In the genomic region with DNA sequence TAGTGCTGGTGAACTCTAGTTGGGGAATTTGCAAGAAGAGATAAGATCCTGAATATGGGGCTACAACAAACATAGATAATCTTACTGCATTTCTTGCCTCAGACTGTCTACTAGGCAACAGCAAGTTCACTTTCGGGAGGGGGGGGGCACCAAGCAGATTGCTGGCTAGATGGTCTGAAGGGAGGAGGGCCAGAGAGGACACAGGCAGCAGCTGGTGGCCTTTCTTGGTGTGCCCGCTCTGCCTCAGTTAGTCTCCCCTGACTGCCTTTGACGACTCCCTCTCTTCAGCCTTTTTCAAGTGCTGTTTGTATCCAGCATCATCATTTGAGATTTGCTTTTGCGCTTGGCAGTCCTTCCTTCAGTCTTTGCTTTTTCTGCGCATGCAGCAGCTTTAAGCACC, we compare ENCODE assay signal across 18 mouse cellular contexts.
A peak's percentile ranks its signal among the peaks of the same experiment; 100 is the strongest.
DNase-seq lines count a peak whose midpoint lies in the region; ATAC-seq and TF ChIP-seq lines count a peak whose summit lies in the region.
"Had no signal": no experiment of that assay in that cellular context is flagged by ENCODE, and none has a peak within 500 bp of the region (broad histone marks: within the 10 kb centered on the region; RNA-seq: fewer than 3 reads in every experiment).

No protein-coding gene starts in this region.

- no peak for DNase-seq in forebrain, embryonic 11.5 days (ENCODE audit: low spot score)
- DNase-seq in kidney, postnatal 0 days (ENCODE audit: low spot score): peak; percentile 50
- DNase-seq in kidney, postnatal 4 days: no peak
- DNase-seq in yolk sac, embryonic 10.5 days (ENCODE audit: low spot score): peak; percentile 15
- DNase-seq in ovary, postnatal 10 days (ENCODE audit: low spot score): no peak
- DNase-seq: adrenal gland, postnatal 25 days; cerebellum, adult 9-10 months; gastrocnemius, postnatal 36 days; kidney, postnatal 10 days; lung, postnatal 4 days; thymus, adult 18-20 months; thymus, postnatal 36 days had no signal

- H3K4me2 ChIP-seq in forebrain, embryonic 13.5 days: 0 out of 2 replicates have a peak overlapping the region, but pooled peaks have one; percentile 4
- H3K4me2 ChIP-seq in forebrain, embryonic 11.5 days (ENCODE audit: low read depth, low read length, severe bottlenecking): no peak overlapping the region
- H3K4me2 ChIP-seq in kidney, postnatal 0 days (ENCODE audit: low read length): no peak overlapping the region
- H3K4me2 ChIP-seq in forebrain, embryonic 15.5 days (replicated peaks): no peak overlapping the region
- H3K4me2 ChIP-seq: stomach, embryonic 15.5 days had no signal

- H3K36me3 ChIP-seq in forebrain, embryonic 13.5 days (ENCODE audit: poor library complexity, severe bottlenecking): no peaks in the 10 kb centered on the region
- H3K36me3 ChIP-seq in forebrain, embryonic 11.5 days (ENCODE audit: control insufficient read depth, insufficient read depth, low read length): no peaks in the 10 kb centered on the region
- no peaks in the 10 kb centered on the region for H3K36me3 ChIP-seq in kidney, postnatal 0 days (ENCODE audit: insufficient read depth, low read length)
- H3K36me3 ChIP-seq in forebrain, embryonic 15.5 days: no peaks in the 10 kb centered on the region
- H3K36me3 ChIP-seq: stomach, embryonic 15.5 days had no signal

- H3K9ac ChIP-seq in forebrain, embryonic 13.5 days: peak overlapping the region; percentile 30; the same call in 1 of the 2 replicates
- H3K9ac ChIP-seq in forebrain, embryonic 11.5 days (ENCODE audit: low read length): no peak overlapping the region
- H3K9ac ChIP-seq in kidney, postnatal 0 days (ENCODE audit: low read depth, low read length): no peak overlapping the region
- H3K9ac ChIP-seq in forebrain, embryonic 15.5 days (replicated peaks): no peak overlapping the region
- H3K9ac ChIP-seq: stomach, embryonic 15.5 days had no signal

- peaks cover 29% of the 10 kb centered on the region for H3K4me1 ChIP-seq in forebrain, embryonic 13.5 days
- H3K4me1 ChIP-seq in forebrain, embryonic 11.5 days (replicated peaks; ENCODE audit: control insufficient read depth, insufficient read depth, low read length): peaks cover 9% of the 10 kb centered on the region; the same call in 1 of the 2 replicates
- H3K4me1 ChIP-seq in kidney, postnatal 0 days (replicated peaks; ENCODE audit: insufficient read depth, low read length): no peaks in the 10 kb centered on the region
- peaks cover 16% of the 10 kb centered on the region for H3K4me1 ChIP-seq in forebrain, embryonic 15.5 days
- H3K4me1 ChIP-seq: stomach, embryonic 15.5 days had no signal

- H3K27me3 ChIP-seq in forebrain, embryonic 13.5 days: no peaks in the 10 kb centered on the region
- no peaks in the 10 kb centered on the region for H3K27me3 ChIP-seq in forebrain, embryonic 11.5 days (ENCODE audit: control insufficient read depth, insufficient read depth, low read length)
- no peaks in the 10 kb centered on the region for H3K27me3 ChIP-seq in kidney, postnatal 0 days (ENCODE audit: insufficient read depth, low read length)
- no peaks in the 10 kb centered on the region for H3K27me3 ChIP-seq in forebrain, embryonic 15.5 days
- H3K27me3 ChIP-seq: stomach, embryonic 15.5 days had no signal

- WGBS in forebrain, embryonic 13.5 days: 41% methylated on average over 5 of the region's 5 CpGs
- 57% methylated on average over 5 of the region's 5 CpGs for WGBS in forebrain, embryonic 11.5 days
- 58% methylated on average over 5 of the region's 5 CpGs for WGBS in kidney, postnatal 0 days
- WGBS in forebrain, embryonic 15.5 days: 43% methylated on average over 5 of the region's 5 CpGs

- H3K27ac ChIP-seq in forebrain, embryonic 13.5 days: peak overlapping the region; percentile 40; the same call in 1 of the 2 replicates
- no peak overlapping the region for H3K27ac ChIP-seq in forebrain, embryonic 11.5 days (ENCODE audit: low read depth, low read length)
- no peak overlapping the region for H3K27ac ChIP-seq in kidney, postnatal 0 days
- peak overlapping the region; percentile 34; the same call in 1 of the 2 replicates for H3K27ac ChIP-seq in forebrain, embryonic 15.5 days (replicated peaks)
- H3K27ac ChIP-seq: stomach, embryonic 15.5 days had no signal

- ATAC-seq in forebrain, embryonic 13.5 days: peak; percentile 41; the same call in 1 of the 2 replicates
- ATAC-seq in forebrain, embryonic 11.5 days (replicated peaks; ENCODE audit: low FRiP score): no peak
- no peak for ATAC-seq in kidney, postnatal 0 days (replicated peaks; ENCODE audit: low FRiP score, low read depth)
- ATAC-seq in forebrain, embryonic 15.5 days (replicated peaks): no peak
- ATAC-seq: CD4-positive, CD25-positive, alpha-beta regulatory T cell, adult 4 months; hindbrain, embryonic 16.5 days; intestine, embryonic 16.5 days had no signal

- no peaks in the 10 kb centered on the region for H3K9me3 ChIP-seq in forebrain, embryonic 13.5 days (replicated peaks)
- no peaks in the 10 kb centered on the region for H3K9me3 ChIP-seq in forebrain, embryonic 11.5 days (ENCODE audit: control insufficient read depth, low read length)
- no peaks in the 10 kb centered on the region for H3K9me3 ChIP-seq in kidney, postnatal 0 days (replicated peaks; ENCODE audit: low read length)
- H3K9me3 ChIP-seq in forebrain, embryonic 15.5 days: no peaks in the 10 kb centered on the region
- H3K9me3 ChIP-seq: stomach, embryonic 15.5 days had no signal

- H3K4me3 ChIP-seq in forebrain, embryonic 13.5 days: no peak overlapping the region
- H3K4me3 ChIP-seq in forebrain, embryonic 11.5 days (ENCODE audit: low read depth, low read length): no peak overlapping the region
- H3K4me3 ChIP-seq in kidney, postnatal 0 days (replicated peaks; ENCODE audit: low read depth, low read length): no peak overlapping the region
- no peak overlapping the region for H3K4me3 ChIP-seq in forebrain, embryonic 15.5 days
- H3K4me3 ChIP-seq: stomach, embryonic 15.5 days had no signal

- no peak for TF ChIP-seq CTCF in kidney, postnatal 0 days (IDR thresholded peaks at IDR 0.05; ENCODE audit: low read depth)

Comparison
In these comparisons a context has a peak if more than half of its experiments do, and no peak if none do; other contexts are left out.
1. H3K27ac ChIP-seq: peak in forebrain, embryonic 13.5 days (single experiment) and forebrain, embryonic 15.5 days (single experiment); none in forebrain, embryonic 11.5 days (single experiment) and kidney, postnatal 0 days (single experiment).
2. DNase-seq: peak in kidney, postnatal 0 days (single experiment) and yolk sac, embryonic 10.5 days (single experiment); none in forebrain, embryonic 11.5 days (single experiment), kidney, postnatal 4 days (0 of 2) and ovary, postnatal 10 days (single experiment).